Mouse (Mus musculus) large intestine, adult 2 months (tissue): ENCODE data around the gene Tmem125. TPM values are rescaled to one million over a fixed set of nuclear protein-coding genes. Genes with fewer than 3 reads are reported as not detected.
"Not testable (repeated sequence)": the region's sequence is repeated elsewhere in the genome, so short reads cannot be mapped to it uniquely, and the experiment has no call there.

Experiments used
- DNase-seq: peaks from one replicate; pipeline ENCODE4 v3.0.0-alpha.2; 2012; ENCODE audit warnings: low read depth, low spot score
- WGBS: fragments of 180-500 bp; shearing (Covaris S2); methylation state at CpG from one replicate; pipeline ENCODE4 v1.1.7; 2018; 5-methylcytosine and 5-hydroxymethylcytosine counted together
- polyA plus RNA-seq: library from polyadenylated mRNA; depleted of rRNA; stranded (reverse); fragments of >200 nt; gene quantifications from 2 replicates; pipeline ENCODE4 v1.2.3, GENCODE M21; 2012

Tmem125 gene
- polyA plus RNA-seq, 1 experiment: 47.8 TPM

GRCm38 (mm10) chr4:118542510-118543157 lies 1.2 kb downstream of the Tmem125 start:
- DNase-seq: no peak
- WGBS: 44% methylated on average over 9 of the region's 9 CpGs

- DNase-seq: no peak
- 42% methylated on average over 10 of the region's 10 CpGs for WGBS
Observed at GRCm38 (mm10) chr4:118539904-118540303, 3.9 kb downstream of the Tmem125 start.

GRCm38 (mm10) chr4:118537801-118538200 lies 6.0 kb downstream of the Tmem125 start:
- WGBS: 27% methylated on average over 6 of the region's 6 CpGs
- no peak for DNase-seq

- no peak for DNase-seq
- WGBS: 85% methylated on average over 6 of the region's 6 CpGs
Observed at GRCm38 (mm10) chr4:118535610-118536009, 8.2 kb downstream of the Tmem125 start.

GRCm38 (mm10) chr4:118533605-118534004 lies 10.2 kb downstream of the Tmem125 start:
- WGBS: 84% methylated on average over 7 of the region's 7 CpGs
- no peak for DNase-seq

- DNase-seq: no peak
- 75% methylated on average over 4 of the region's 4 CpGs for WGBS
Observed at GRCm38 (mm10) chr4:118533156-118533555, 10.7 kb downstream of the Tmem125 start.

GRCm38 (mm10) chr4:118532663-118533062 lies 11.2 kb downstream of the Tmem125 start:
- WGBS: 54% methylated on average over 5 of the region's 5 CpGs
- no peak for DNase-seq

GRCm38 (mm10) chr4:118527720-118528119 lies 16.1 kb downstream of the Tmem125 start:
- DNase-seq: no peak
- 52% methylated on average over 6 of the region's 6 CpGs for WGBS

GRCm38 (mm10) chr4:118527335-118527681 lies 16.5 kb downstream of the Tmem125 start:
- no peak for DNase-seq
- WGBS: 29% methylated on average over 5 of the region's 5 CpGs

GRCm38 (mm10) chr4:118526408-118527334 lies 17.2 kb downstream of the Tmem125 start, which contains the start of gene 2610528J11Rik:
2610528J11Rik (plus strand) TSS chr4:118526999.
- DNase-seq: peak; percentile 82
- 23% methylated on average over 17 of the region's 17 CpGs for WGBS

- WGBS: 53% methylated on average over 3 of the region's 3 CpGs
- DNase-seq: no peak
Observed at GRCm38 (mm10) chr4:118525779-118526178, 18.1 kb downstream of the Tmem125 start.

- WGBS: 85% methylated on average over 7 of the region's 7 CpGs
- DNase-seq: no peak
Observed at GRCm38 (mm10) chr4:118523976-118524375, 19.9 kb downstream of the Tmem125 start.

GRCm38 (mm10) chr4:118522248-118522647 lies 21.6 kb downstream of the Tmem125 start:
- WGBS: 75% methylated on average over 7 of the region's 7 CpGs
- DNase-seq: no peak

- WGBS: 19% methylated on average over 5 of the region's 5 CpGs
- peak; percentile 27 for DNase-seq
Observed at GRCm38 (mm10) chr4:118518208-118518607, 25.6 kb downstream of the Tmem125 start.

GRCm38 (mm10) chr4:118517497-118518146 lies 26.2 kb downstream of the Tmem125 start:
- DNase-seq: peak; percentile 70

GRCm38 (mm10) chr4:118516699-118517496 lies 26.9 kb downstream of the Tmem125 start:
- DNase-seq: peak; percentile 93
- WGBS: 12% methylated on average over 20 of the region's 20 CpGs

More at GRCm38 (mm10) chr4:118517497-118518146, 26.2 kb downstream of the Tmem125 start:
- 21% methylated on average over 16 of the region's 16 CpGs for WGBS

GRCm38 (mm10) chr4:118509050-118509449 lies 34.8 kb downstream of the Tmem125 start:
- no peak for DNase-seq
- WGBS: 43% methylated on average over 6 of the region's 6 CpGs

- not testable (repeated sequence) for DNase-seq
- 36% methylated on average over 1 of the region's 1 CpGs for WGBS
Observed at GRCm38 (mm10) chr4:118507171-118507570, 36.7 kb downstream of the Tmem125 start.

- WGBS: 6% methylated on average over 3 of the region's 3 CpGs
- peak; percentile 39 for DNase-seq
Observed at GRCm38 (mm10) chr4:118505551-118505950, 38.3 kb downstream of the Tmem125 start.
